Mouse (Mus musculus): ENCODE measurements around the gene Pigu. TPM values are rescaled to one million over a fixed set of nuclear protein-coding genes. Genes with fewer than 3 reads are reported as not detected.

Gene Pigu
- polyA plus RNA-seq, 1 experiment from 2014 or later: 19.9 TPM

DNA sequence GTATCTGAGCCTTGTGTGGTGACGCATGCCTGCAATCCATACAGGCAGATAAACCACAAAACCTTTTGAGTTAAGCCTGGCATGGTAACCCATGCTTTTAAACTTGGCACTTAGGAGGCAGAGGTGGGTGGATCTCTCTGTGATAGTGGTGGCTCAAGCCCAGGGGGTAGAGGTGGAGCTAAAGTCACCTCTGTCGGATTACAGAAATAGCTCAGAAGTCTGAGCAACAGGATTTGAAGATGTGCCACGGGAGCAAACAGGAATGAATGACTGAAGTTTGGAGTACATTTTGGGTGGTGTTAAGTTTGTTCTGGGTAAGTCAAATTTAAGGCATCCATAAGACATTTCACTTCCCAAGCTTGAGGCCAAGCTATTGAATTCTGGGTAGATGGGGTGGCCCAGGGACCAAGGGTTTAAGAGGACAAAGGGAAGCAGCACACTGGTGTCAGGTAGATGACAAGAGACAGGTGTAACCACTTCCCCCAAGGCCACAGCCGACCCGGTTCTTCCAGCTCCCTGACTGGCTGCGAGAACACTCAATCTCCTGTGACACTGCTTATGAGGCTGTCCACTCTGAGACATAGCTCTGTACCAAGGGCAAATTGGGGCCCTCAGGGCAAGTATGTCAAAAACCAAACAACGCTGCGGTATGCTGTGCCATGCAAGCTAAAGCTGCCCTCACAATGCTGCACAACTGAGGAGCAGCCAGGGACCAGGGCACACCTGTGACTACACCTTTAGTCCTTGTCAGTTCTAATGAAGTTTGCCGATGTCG lies 84.6 kb downstream of the Pigu start:
- ATAC-seq (ENCODE audit: insufficient read depth): no peak
- no peak overlapping the region for H3K27ac ChIP-seq (replicated peaks)
- peaks cover 19% of the 10 kb centered on the region for H3K4me1 ChIP-seq (replicated peaks)
- H3K9ac ChIP-seq: no peak overlapping the region
- no peak overlapping the region for H3K4me2 ChIP-seq
- no peaks in the 10 kb centered on the region for H3K9me3 ChIP-seq (replicated peaks)
- H3K27me3 ChIP-seq: no peaks in the 10 kb centered on the region
- H3K36me3 ChIP-seq (replicated peaks): no peaks in the 10 kb centered on the region
- H3K4me3 ChIP-seq (replicated peaks): no peak overlapping the region
- WGBS (ENCODE audit: insufficient replicate concordance): 66% methylated on average over 10 of the region's 10 CpGs

DNA sequence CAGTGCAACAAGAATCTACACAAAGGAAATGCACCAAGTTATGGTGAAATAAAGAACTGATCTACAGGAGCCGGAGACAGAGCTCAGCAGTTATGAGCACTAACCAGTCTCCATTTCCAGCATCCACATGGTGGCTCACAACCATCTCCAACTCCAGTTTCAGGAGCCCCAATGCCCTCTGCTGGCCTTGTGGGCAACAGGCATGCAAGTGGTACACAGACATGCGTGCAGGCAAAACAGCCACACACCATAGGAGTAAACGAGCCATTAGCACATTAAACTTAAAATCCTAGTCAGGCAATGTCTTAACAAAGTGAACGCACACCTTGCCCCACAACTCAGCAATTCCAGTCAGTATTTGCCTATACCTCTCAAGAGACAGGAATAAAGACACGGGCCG lies 85.3 kb downstream of the Pigu start:
- Histone ChIP-seq H3K36me3 (replicated peaks) (no peaks in the 10 kb centered on the region), H3K4me1 (replicated peaks) (peaks cover 14% of the 10 kb centered on the region), H3K27ac (replicated peaks) (no peak overlapping the region), H3K9ac (no peak overlapping the region), H3K4me3 (replicated peaks) (no peak overlapping the region), H3K9me3 (replicated peaks) (no peaks in the 10 kb centered on the region), H3K4me2 (no peak overlapping the region), H3K27me3 (no peaks in the 10 kb centered on the region)
- no peak for ATAC-seq (ENCODE audit: insufficient read depth)
- WGBS (ENCODE audit: insufficient replicate concordance): 65% methylated on average over 6 of the region's 6 CpGs

DNA sequence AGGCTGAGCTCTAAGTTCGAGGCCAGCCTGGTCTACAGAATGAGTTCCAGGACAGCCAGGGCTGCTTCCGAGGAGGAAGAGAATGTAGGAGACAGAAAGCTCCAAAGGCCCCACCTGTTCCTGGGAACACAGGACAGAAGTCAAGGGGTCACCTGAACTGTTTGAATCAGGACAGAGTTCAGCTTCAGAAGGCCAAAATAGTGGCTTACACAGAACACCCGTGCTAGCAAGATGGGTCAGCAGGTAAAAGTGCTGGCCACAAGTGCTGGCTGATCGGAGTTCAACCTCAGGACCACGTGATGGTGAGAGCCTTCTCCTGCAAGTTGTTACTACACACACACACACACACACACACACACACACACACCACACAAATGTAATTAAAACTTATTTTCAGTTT lies 90.3 kb downstream of the Pigu start:
- H3K4me1 ChIP-seq (replicated peaks): 0 out of 2 replicates have a peak, but pooled peaks cover 5% of the 10 kb centered on the region
- ATAC-seq (ENCODE audit: insufficient read depth): no peak; the same call in 1 of the 2 replicates
- H3K36me3 ChIP-seq (replicated peaks): no peaks in the 10 kb centered on the region
- H3K9ac ChIP-seq: no peak overlapping the region
- H3K4me3 ChIP-seq (replicated peaks): no peak overlapping the region
- H3K4me2 ChIP-seq: no peak overlapping the region
- no peaks in the 10 kb centered on the region for H3K27me3 ChIP-seq
- WGBS (ENCODE audit: insufficient replicate concordance): 57% methylated on average over 5 of the region's 5 CpGs
- H3K9me3 ChIP-seq (replicated peaks): no peaks in the 10 kb centered on the region
- H3K27ac ChIP-seq (replicated peaks): no peak overlapping the region

DNA sequence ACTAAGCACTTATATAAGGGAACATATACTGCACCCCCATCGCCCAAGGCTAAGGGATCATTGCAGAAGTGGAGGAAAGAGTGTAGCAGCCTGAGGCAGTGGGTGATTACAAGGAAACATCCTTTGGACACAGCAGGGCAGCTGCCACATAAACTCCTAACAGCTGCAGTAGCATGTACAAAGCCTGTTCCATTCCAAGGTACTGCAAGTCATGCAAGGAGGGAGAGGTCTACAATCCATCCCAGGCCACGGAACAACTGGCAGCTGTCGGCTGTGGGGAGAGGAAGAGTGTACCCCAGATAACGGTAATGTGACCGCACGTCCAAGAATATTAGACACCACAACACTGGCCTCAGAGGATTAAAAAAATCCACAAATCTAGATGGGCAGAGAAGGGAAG lies 91.7 kb downstream of the Pigu start:
- WGBS (ENCODE audit: insufficient replicate concordance): 60% methylated on average over 6 of the region's 6 CpGs
- H3K27me3 ChIP-seq: no peaks in the 10 kb centered on the region
- ATAC-seq (ENCODE audit: insufficient read depth): no peak

DNA sequence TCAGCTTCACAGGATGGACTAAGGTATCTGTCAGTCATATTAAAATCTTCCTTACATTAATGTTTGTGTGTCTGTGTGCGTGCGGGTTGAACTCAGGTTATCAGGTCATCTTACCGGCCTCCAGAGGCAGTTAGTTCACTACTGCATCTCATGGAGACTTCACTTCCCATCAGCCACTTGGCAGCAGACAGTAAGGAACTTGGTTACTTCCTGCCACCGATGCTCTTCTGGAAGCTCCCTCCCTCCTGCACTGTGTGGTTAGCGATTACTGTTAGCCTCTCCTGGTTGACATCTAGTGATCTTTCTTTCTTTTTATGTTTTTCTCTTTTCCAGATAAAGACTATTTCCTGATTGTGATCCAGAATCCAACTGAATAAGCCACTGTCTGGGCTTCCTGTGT lies 107.6 kb downstream of the Pigu start:
- Histone ChIP-seq H3K36me3 (replicated peaks) (peaks cover 59% of the 10 kb centered on the region), H3K27me3 (no peaks in the 10 kb centered on the region), H3K9ac (no peak overlapping the region), H3K4me3 (replicated peaks) (no peak overlapping the region), H3K4me2 (no peak overlapping the region), H3K9me3 (replicated peaks) (no peaks in the 10 kb centered on the region), H3K4me1 (replicated peaks) (no peaks in the 10 kb centered on the region), H3K27ac (replicated peaks) (no peak overlapping the region)
- WGBS (ENCODE audit: insufficient replicate concordance): 69% methylated on average over 5 of the region's 5 CpGs
- ATAC-seq (ENCODE audit: insufficient read depth): no peak

More for the DNA sequence above, 91.7 kb downstream of the Pigu start:
- Histone ChIP-seq H3K27ac (replicated peaks) (no peak overlapping the region), H3K4me3 (replicated peaks) (no peak overlapping the region), H3K4me1 (replicated peaks) (0 out of 2 replicates have a peak, but pooled peaks cover 5% of the 10 kb centered on the region), H3K9ac (no peak overlapping the region), H3K9me3 (replicated peaks) (no peaks in the 10 kb centered on the region), H3K36me3 (replicated peaks) (no peaks in the 10 kb centered on the region), H3K4me2 (no peak overlapping the region)

DNA sequence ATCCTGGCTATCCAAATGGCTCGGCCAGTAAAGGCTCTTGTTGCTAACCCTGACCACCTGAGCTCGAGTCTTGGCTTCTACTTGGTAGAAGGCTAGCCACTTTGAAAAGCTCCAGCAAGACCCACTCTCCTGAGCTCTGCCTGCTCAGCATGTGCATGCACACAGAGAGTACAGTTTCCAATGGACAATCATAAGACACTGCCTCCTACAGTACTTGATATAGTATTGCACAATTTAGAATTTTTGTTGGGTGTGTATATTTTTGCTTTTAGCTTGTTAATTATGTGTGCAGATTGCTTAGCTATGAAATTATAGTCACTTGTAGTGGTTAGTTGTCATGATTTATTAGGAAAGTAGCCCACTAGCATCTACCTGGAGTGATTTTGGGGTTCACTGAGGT lies 108.5 kb downstream of the Pigu start:
- H3K9ac ChIP-seq: no peak overlapping the region
- H3K4me3 ChIP-seq (replicated peaks): no peak overlapping the region
- H3K36me3 ChIP-seq (replicated peaks): peaks cover 67% of the 10 kb centered on the region
- ATAC-seq (ENCODE audit: insufficient read depth): no peak
- no peaks in the 10 kb centered on the region for H3K27me3 ChIP-seq
- H3K4me1 ChIP-seq (replicated peaks): no peaks in the 10 kb centered on the region
- H3K27ac ChIP-seq (replicated peaks): no peak overlapping the region
- 67% methylated on average over 2 of the region's 2 CpGs for WGBS (ENCODE audit: insufficient replicate concordance)
- H3K9me3 ChIP-seq (replicated peaks): no peaks in the 10 kb centered on the region
- no peak overlapping the region for H3K4me2 ChIP-seq

DNA sequence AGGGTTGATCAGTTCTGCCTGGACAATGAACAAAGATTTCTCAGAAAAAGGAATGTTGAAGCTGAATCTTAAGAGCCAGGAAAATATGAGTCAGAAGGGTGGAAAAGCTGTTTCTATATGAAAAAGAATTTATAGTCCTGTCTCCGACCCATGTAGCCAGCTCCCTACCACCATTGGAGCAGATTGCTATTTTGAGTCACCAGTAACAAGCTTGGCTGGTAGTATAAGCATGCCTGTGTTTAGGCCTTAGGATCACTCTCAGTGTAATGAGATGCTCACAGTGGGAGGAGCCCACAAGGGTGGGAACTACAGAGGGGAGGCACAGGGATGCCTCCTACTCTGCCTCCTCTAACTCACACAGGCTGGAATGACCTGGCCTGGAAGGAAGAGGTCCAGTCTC lies 109.0 kb downstream of the Pigu start:
- ATAC-seq (ENCODE audit: insufficient read depth): no peak
- H3K36me3 ChIP-seq (replicated peaks): peaks cover 72% of the 10 kb centered on the region
- H3K4me1 ChIP-seq (replicated peaks): no peaks in the 10 kb centered on the region

DNA sequence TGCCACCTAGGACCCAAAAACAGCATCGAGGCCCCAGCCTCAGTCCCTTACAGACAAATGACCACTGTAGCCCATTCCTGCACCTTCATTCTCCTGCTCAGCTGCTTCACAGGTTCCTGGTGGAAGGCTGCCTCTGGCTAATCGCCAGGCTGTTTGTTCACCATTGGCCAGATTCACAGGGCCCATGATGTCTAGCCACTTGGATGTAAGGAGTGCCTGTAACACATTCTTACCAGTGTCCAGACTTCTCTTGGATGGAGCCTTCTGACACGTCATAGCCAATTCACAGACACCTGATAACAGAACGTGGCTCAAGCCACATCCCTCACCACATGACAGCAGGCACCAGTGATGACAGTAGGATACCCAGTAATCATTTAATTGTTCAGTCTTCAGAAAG lies 111.0 kb downstream of the Pigu start:
- Histone ChIP-seq H3K4me1 (replicated peaks) (0 out of 2 replicates have a peak, but pooled peaks cover under 1% of the 10 kb centered on the region), H3K27ac (replicated peaks) (no peak overlapping the region), H3K9ac (no peak overlapping the region), H3K9me3 (replicated peaks) (no peaks in the 10 kb centered on the region), H3K4me2 (no peak overlapping the region), H3K36me3 (replicated peaks) (peaks cover 82% of the 10 kb centered on the region), H3K27me3 (no peaks in the 10 kb centered on the region), H3K4me3 (replicated peaks) (no peak overlapping the region)
- WGBS (ENCODE audit: insufficient replicate concordance): 62% methylated on average over 4 of the region's 4 CpGs
- ATAC-seq (ENCODE audit: insufficient read depth): no peak

More for the DNA sequence above, 109.0 kb downstream of the Pigu start:
- WGBS (ENCODE audit: insufficient replicate concordance): 74% methylated on average over 1 of the region's 1 CpGs
- Histone ChIP-seq H3K27me3 (no peaks in the 10 kb centered on the region), H3K9ac (no peak overlapping the region), H3K4me3 (replicated peaks) (no peak overlapping the region), H3K9me3 (replicated peaks) (no peaks in the 10 kb centered on the region), H3K27ac (replicated peaks) (no peak overlapping the region), H3K4me2 (no peak overlapping the region)

DNA sequence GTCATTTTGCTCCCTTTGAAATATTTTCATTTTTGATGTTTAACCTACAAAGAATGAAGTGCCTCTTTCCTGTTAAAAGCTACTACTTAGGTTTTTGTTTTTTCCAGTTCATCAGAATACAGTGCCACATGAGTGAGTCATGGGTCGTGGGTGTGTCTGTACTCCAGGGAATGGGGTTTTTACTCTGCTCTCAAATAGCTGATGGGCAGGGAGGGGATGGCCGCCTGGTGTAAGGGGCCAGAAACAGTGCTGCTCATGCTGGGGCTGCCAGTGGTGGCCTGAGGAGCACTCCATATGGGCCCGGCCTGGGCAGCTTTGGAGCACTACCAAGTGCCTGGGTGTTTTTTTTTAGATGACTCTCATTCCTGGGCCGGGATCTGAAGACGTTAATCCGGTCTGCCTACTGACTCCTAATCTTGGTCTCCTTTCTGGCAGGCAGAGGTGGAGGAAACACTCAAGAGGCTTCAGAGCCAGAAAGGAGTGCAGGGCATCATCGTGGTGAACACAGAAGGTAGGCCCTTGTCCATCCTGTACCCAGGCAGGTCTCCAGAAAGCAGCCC lies 114.9 kb downstream of the Pigu start:
- H3K36me3 ChIP-seq (replicated peaks): peaks cover 49% of the 10 kb centered on the region
- no peak for ATAC-seq (ENCODE audit: insufficient read depth)
- no peak overlapping the region for H3K27ac ChIP-seq (replicated peaks)
- H3K9ac ChIP-seq: no peak overlapping the region
- no peaks in the 10 kb centered on the region for H3K9me3 ChIP-seq (replicated peaks)
- no peaks in the 10 kb centered on the region for H3K27me3 ChIP-seq
- no peak overlapping the region for H3K4me3 ChIP-seq (replicated peaks)
- peaks cover 14% of the 10 kb centered on the region for H3K4me1 ChIP-seq (replicated peaks)
- no peak overlapping the region for H3K4me2 ChIP-seq
- WGBS (ENCODE audit: insufficient replicate concordance): 72% methylated on average over 7 of the region's 7 CpGs

DNA sequence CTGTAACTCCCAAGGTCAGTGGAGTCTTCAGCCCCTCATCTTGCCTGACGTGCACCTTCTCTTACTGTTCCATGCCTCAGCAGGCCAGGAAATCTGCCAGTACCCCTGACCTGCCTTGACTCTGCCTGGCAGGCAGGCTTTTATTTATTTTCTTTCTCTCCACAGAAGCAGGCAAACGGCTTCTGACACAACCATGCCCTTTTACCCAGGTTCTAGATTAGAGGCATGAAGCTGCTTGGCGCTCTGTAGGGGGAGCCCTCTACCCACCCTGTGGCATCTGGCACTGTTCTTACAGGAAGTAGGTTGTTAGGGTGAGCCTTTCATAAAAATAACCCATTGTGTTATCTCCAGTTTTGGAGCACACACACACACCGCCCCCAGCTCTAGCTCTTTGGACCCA lies 116.3 kb downstream of the Pigu start:
- WGBS (ENCODE audit: insufficient replicate concordance): 62% methylated on average over 4 of the region's 4 CpGs
- Histone ChIP-seq H3K4me2 (no peak overlapping the region), H3K9me3 (replicated peaks) (no peaks in the 10 kb centered on the region), H3K4me1 (replicated peaks) (peaks cover 22% of the 10 kb centered on the region), H3K9ac (no peak overlapping the region), H3K36me3 (replicated peaks) (peaks cover 36% of the 10 kb centered on the region), H3K27ac (replicated peaks) (no peak overlapping the region), H3K4me3 (replicated peaks) (no peak overlapping the region), H3K27me3 (no peaks in the 10 kb centered on the region)
- no peak for ATAC-seq (ENCODE audit: insufficient read depth)

DNA sequence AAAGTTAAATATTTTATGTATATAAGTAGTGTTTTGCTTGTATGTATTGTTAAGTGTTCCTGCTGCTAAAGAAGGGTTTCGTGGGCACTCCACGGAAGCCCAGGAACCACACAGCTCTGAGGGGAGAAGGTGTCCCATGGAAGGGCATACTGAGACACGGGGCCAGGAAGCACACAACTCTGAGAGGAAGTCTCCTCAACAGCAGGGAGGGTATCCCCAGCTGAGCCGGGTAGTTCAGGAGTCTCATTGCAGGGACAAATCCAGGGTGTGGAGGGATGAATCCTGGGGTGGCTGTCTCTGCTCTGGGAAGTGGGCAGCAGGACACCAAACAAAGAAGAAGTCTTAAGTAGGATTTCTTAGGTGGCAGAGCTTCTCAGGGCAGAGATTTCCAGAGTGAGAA lies 120.0 kb downstream of the Pigu start:
- Histone ChIP-seq H3K27ac (replicated peaks) (peak overlapping the region; percentile 78; the same call in 1 of the 2 replicates), H3K4me2 (peak overlapping the region; percentile 84), H3K27me3 (no peaks in the 10 kb centered on the region), H3K36me3 (replicated peaks) (0 out of 2 replicates have a peak, but pooled peaks cover under 1% of the 10 kb centered on the region), H3K9me3 (replicated peaks) (no peaks in the 10 kb centered on the region), H3K4me1 (replicated peaks) (peaks cover 27% of the 10 kb centered on the region), H3K4me3 (replicated peaks) (peak overlapping the region; percentile 99), H3K9ac (peak overlapping the region; percentile 90)
- ATAC-seq (ENCODE audit: insufficient read depth): no peak
- WGBS (ENCODE audit: insufficient replicate concordance): 10% methylated on average over 4 of the region's 4 CpGs

Measured in liver, embryonic 15.5 days (tissue).